Mouse (Mus musculus) embryonic fibroblast, embryonic 13.5 days (primary cell): ENCODE measurements around the gene Fam89a. TPM values are rescaled to one million over a fixed set of nuclear protein-coding genes. Genes with fewer than 3 reads are reported as not detected.

Source experiments
- H3K27ac ChIP-seq: 2 replicates; pipeline ENCODE4 v1.5.1; 2012; ENCODE audit warnings: low read length, control low read depth, inconsistent platforms; ENCODE audit not compliant: insufficient read depth
- H3K4me1 ChIP-seq: 2 replicates; pipeline ENCODE4 v1.6.1; 2011; ENCODE audit warnings: low read length; ENCODE audit not compliant: control insufficient read depth, insufficient read depth
- H3K4me3 ChIP-seq: 2 replicates; pipeline ENCODE4 v1.5.1; 2011; ENCODE audit warnings: mild to moderate bottlenecking, control low read depth, low read length; ENCODE audit not compliant: insufficient read depth
- CTCF ChIP-seq: IDR thresholded peaks from 2 replicates; pipeline ENCODE4 v1.5.1; 2011; ENCODE audit warnings: mild to moderate bottlenecking, control low read depth, low read length, moderate library complexity, borderline replicate concordance; ENCODE audit not compliant: insufficient read depth
- POLR2A ChIP-seq: IDR thresholded peaks from 2 replicates; pipeline ENCODE4 v1.6.1; 2011; ENCODE audit warnings: low read depth, mild to moderate bottlenecking, control low read depth, low read length, moderate library complexity
- polyA plus RNA-seq: library from polyadenylated mRNA; stranded (reverse); fragments of >200 nt; gene quantifications from 2 replicates; pipeline ENCODE4 v1.2.4, GENCODE M21; 2011; ENCODE audit warnings: low read depth; ENCODE audit not compliant: missing spikeins, insufficient read length

Gene Fam89a
- polyA plus RNA-seq, 1 experiment = not detected

GRCm38 (mm10) chr8:124754101-124754791 lies 2.6 kb upstream of the Fam89a start:
- no peak overlapping the region for H3K27ac ChIP-seq
- no peaks in the 10 kb centered on the region for H3K4me1 ChIP-seq
- TF ChIP-seq CTCF (no peak), POLR2A (no peak)
- H3K4me3 ChIP-seq = no peak overlapping the region

- no peak for TF ChIP-seq POLR2A
- TF ChIP-seq CTCF = no peak
- no peak overlapping the region for H3K4me3 ChIP-seq
- H3K27ac ChIP-seq = no peak overlapping the region
- no peaks in the 10 kb centered on the region for H3K4me1 ChIP-seq
These were observed 762 bp upstream of the Fam89a start for GRCm38 (mm10) chr8:124752325-124752862.

- TF ChIP-seq POLR2A = no peak
- no peak for TF ChIP-seq CTCF
- Histone ChIP-seq H3K4me3 (peak overlapping the region; percentile 49), H3K4me1 (no peaks in the 10 kb centered on the region), H3K27ac (no peak overlapping the region)
These were observed 441 bp downstream of the Fam89a start for GRCm38 (mm10) chr8:124751191-124751590.

GRCm38 (mm10) chr8:124746661-124747060 lies 5.0 kb downstream of the Fam89a start:
- TF ChIP-seq POLR2A (no peak), CTCF (no peak)
- Histone ChIP-seq H3K4me1 (no peaks in the 10 kb centered on the region), H3K4me3 (no peak overlapping the region), H3K27ac (no peak overlapping the region)

GRCm38 (mm10) chr8:124739268-124739667 lies 12.4 kb downstream of the Fam89a start:
- Histone ChIP-seq H3K4me1 (no peaks in the 10 kb centered on the region), H3K27ac (no peak overlapping the region), H3K4me3 (no peak overlapping the region)
- TF ChIP-seq CTCF (peak; percentile 46; the same call in 1 of the 2 replicates), POLR2A (no peak)

GRCm38 (mm10) chr8:124735371-124735911 lies 16.2 kb downstream of the Fam89a start:
- Histone ChIP-seq H3K27ac (no peak overlapping the region), H3K4me3 (no peak overlapping the region), H3K4me1 (no peaks in the 10 kb centered on the region)
- TF ChIP-seq POLR2A (no peak), CTCF (no peak)

- H3K27ac ChIP-seq = no peak overlapping the region
- TF ChIP-seq CTCF = no peak
- no peak for TF ChIP-seq POLR2A
- H3K4me1 ChIP-seq = no peaks in the 10 kb centered on the region
- no peak overlapping the region for H3K4me3 ChIP-seq
These were observed 18.8 kb downstream of the Fam89a start for GRCm38 (mm10) chr8:124732828-124733227.

GRCm38 (mm10) chr8:124724301-124724700 lies 27.3 kb downstream of the Fam89a start:
- Histone ChIP-seq H3K4me1 (peaks cover 8% of the 10 kb centered on the region; the same call in 1 of the 2 replicates), H3K27ac (no peak overlapping the region), H3K4me3 (no peak overlapping the region)
- TF ChIP-seq POLR2A (no peak), CTCF (no peak)

GRCm38 (mm10) chr8:124721862-124722515 lies 29.6 kb downstream of the Fam89a start, which contains the start of the genes Ttc13 and Arv1:
Gene Ttc13 (minus strand): TSS chr8:124721983.
Gene Arv1 (plus strand): TSS chr8:124722139.
- peak within 1 kb of the TSS; percentile 89 for H3K4me3 ChIP-seq
- peak within 1 kb of the TSS; percentile 21; the same call in 1 of the 2 replicates for H3K27ac ChIP-seq
- peaks cover 8% of the 10 kb centered on the region; the same call in 1 of the 2 replicates for H3K4me1 ChIP-seq
- TF ChIP-seq CTCF (no peak), POLR2A (peak; percentile 33)
